Mouse (Mus musculus) adrenal gland, postnatal 36 days (tissue): Measurements from ENCODE around the gene Rpl21. TPM values are rescaled to one million over a fixed set of nuclear protein-coding genes. Genes with fewer than 3 reads are reported as not detected.

ENCODE experiments used
- DNase-seq, 2 experiments: peaks; one replicate each; pipeline ENCODE4 v3.0.0; 2021; ENCODE audit warnings: mixed read lengths in 1 of 2
- total RNA-seq, 2 experiments: library from RNA; stranded (reverse); gene quantifications; 2 replicates each; pipeline ENCODE4 v1.2.3; 2021

Gene Rpl21
- total RNA-seq, 2 experiments from 2014 or later, result 271 to 290 TPM

GRCm38 (mm10) chr5:146867946-146868314, 35.2 kb downstream of the Rpl21 start:
- no peak for DNase-seq

DNA sequence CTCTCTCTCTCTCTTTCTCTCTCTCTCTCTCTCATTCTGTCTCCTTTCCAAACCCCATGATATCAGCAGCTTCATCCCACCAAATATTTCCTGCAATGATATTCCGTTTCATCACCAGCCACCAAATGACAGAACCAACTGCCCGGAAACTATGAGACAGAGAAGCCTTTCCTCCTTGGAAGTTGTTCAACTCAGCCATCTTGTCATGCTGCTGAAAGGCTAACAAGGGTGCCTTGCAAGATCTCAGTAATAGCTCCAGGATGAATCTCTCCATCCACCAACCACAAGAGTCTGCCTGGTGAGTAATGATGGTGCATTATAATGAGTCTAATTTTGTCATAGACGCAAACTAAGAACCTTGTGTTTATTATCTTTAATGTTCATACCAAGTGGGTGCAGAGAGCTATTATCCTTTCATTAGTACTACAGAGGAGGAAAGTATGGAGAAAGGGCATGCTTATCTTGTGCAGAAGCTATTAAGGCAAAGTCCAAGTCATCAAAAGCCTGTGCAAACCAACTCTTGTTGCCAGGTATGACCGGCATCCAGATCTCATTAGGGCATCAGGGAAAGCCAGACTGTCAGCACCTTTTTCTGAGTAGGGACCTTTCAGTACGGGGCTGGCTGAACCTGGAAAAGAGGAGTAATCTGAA, 40.4 kb downstream of the Rpl21 start:
- DNase-seq, result no peak

GRCm38 (mm10) chr5:146876024-146876423, 43.3 kb downstream of the Rpl21 start:
- no peak for DNase-seq

GRCm38 (mm10) chr5:146877882-146878281, 45.2 kb downstream of the Rpl21 start:
- DNase-seq, result peak; percentile 39 to 48

DNA sequence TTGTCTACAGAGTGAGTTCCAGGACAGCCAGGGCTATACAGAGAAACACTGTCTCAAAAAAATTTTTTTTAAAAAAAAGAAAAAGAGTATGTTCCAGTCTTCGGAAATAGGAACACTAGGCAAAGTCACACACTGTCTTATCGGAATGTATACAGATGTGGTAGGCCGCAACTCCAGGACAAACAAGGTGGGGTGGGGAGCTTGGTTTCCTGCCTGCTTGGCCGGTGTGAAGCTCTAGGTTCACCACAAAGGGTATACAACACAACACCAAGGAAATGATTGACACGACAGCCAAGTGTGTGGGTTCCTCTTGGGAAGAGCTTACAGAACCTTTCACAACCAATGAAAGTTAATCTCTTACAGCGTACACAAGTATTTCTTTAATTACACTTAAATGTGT, 49.6 kb downstream of the Rpl21 start:
- DNase-seq, result no peak

DNA sequence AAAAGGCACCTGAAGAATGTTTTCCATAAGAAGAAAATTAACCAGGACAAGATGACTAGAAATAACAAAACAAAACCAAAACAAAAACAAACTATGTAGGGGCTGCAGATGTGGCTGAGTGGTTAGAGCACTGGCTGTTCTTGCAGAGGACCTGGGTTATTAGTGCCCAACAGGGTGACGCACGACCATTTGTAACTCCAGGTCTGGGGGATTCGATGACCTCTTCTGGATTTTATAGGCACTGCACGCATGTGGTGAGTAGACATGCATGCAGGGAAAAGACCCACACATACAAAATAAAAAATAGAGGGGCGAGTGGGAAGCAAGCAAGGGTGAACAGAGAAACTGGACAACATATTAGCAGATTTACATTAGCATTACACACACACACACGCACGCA, 50.4 kb downstream of the Rpl21 start:
- no peak for DNase-seq

DNA sequence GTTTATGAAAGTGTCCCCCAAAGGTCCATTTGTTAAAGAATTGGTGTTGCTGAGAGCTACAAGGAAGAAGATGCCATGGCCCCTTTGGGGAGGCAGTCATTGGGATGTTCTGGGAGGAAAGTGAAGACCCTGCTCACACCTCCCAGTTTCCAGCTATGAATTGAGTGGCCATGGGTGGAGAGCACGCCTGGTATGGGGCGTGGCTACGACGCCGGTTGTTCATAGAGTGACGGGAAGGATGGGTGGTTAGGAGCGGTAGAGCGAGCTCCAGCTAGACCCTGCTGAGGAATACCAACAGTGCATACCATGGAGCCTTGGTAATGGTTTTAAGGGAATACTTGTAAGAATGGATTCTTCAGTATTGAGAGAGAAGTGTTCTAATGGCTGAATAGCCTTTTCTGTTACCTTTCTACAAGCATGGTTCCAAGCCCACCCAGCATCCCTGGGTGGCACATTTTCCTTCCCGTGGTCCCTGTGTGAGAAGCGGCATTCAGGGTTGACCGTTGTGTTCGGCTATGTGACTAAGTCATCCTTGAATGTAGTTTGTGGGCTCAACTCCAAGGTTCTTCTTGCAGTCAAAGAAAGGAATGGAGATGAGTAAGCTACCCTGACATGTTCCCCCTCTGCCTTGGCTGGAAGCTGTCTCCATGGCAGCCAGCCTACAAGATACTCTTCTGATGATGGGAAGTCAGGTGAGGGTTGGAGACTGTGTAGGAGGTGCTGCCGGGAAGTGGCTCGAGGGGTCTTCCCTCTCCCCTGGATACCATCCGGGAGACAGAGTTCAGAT, 51.0 kb downstream of the Rpl21 start:
- DNase-seq, result peak; percentile 24 to 53

Other genes starting within 250 kb of the Rpl21 start
- not detected for gene Gpr12, start 247.7 kb upstream of the Rpl21 start, total RNA-seq
- 10 to 100 TPM; 30.2 to 36.3 TPM for gene Usp12, start 37.9 kb upstream of the Rpl21 start, total RNA-seq
- 1 to 10 TPM; 7.3 to 9.5 TPM for gene Rasl11a, start 12.2 kb downstream of the Rpl21 start, total RNA-seq
- gene Gtf3a, start 115.8 kb downstream of the Rpl21 start, total RNA-seq, result 10 to 100 TPM; 26.6 to 33.1 TPM
- gene Mtif3, start 130.9 kb downstream of the Rpl21 start, total RNA-seq, result 10 to 100 TPM; 24.0 to 31.5 TPM
- gene Lnx2, start 243.7 kb downstream of the Rpl21 start, total RNA-seq, result 10 to 100 TPM; 11.8 to 17.3 TPM
- 100 to 1,000 TPM; 127 to 139 TPM for gene Polr1d, start 244.2 kb downstream of the Rpl21 start, total RNA-seq